Mouse (Mus musculus) bone marrow, adult 2 months (tissue): ENCODE results near the gene Ptch1. TPM values are rescaled to one million over a fixed set of nuclear protein-coding genes. Genes with fewer than 3 reads are reported as not detected.

ENCODE experiments used
- H3K27ac ChIP-seq: fragments of 200-500 bp; 2 replicates; pipeline ENCODE4 v1.5.1; 2012; ENCODE audit warnings: low read depth, mild to moderate bottlenecking, control low read depth, inconsistent platforms, low read length; ENCODE audit not compliant: control insufficient read depth, poor library complexity, insufficient read depth
- H3K4me1 ChIP-seq: fragments of 200-500 bp; 2 replicates; pipeline ENCODE4 v1.6.1; 2011; ENCODE audit warnings: low read length; ENCODE audit not compliant: control insufficient read depth, insufficient read depth
- H3K4me3 ChIP-seq: fragments of 200-500 bp; replicated peaks from 2 replicates; pipeline ENCODE3; 2011; ENCODE audit warnings: mild to moderate bottlenecking, low read depth, low read length, control low read depth; ENCODE audit not compliant: control insufficient read depth
- CTCF ChIP-seq: fragments of 200-500 bp; IDR thresholded peaks from 2 replicates; pipeline ENCODE4 v1.5.1; 2011; ENCODE audit warnings: low read length, control low read depth; ENCODE audit not compliant: control insufficient read depth, insufficient read depth
- POLR2A ChIP-seq: fragments of 200-500 bp; IDR thresholded peaks from 2 replicates; pipeline ENCODE4 v1.6.1; 2011; ENCODE audit warnings: low read depth, mild to moderate bottlenecking, control low read depth, low read length, borderline replicate concordance; ENCODE audit not compliant: control insufficient read depth
- WGBS: fragments of 180-500 bp; shearing (Covaris S2); methylation state at CpG from one replicate; pipeline ENCODE4 v1.1.7; 2018; 5-methylcytosine and 5-hydroxymethylcytosine counted together
- polyA plus RNA-seq: library from polyadenylated mRNA; stranded (reverse); fragments of >200 nt; gene quantifications from 2 replicates; pipeline ENCODE4 v1.2.4, GENCODE M21; 2011; ENCODE audit warnings: low replicate concordance; ENCODE audit not compliant: missing spikeins, insufficient read depth, insufficient read length

Ptch1 gene
- polyA plus RNA-seq, 1 experiment: 3.4 TPM

DNA sequence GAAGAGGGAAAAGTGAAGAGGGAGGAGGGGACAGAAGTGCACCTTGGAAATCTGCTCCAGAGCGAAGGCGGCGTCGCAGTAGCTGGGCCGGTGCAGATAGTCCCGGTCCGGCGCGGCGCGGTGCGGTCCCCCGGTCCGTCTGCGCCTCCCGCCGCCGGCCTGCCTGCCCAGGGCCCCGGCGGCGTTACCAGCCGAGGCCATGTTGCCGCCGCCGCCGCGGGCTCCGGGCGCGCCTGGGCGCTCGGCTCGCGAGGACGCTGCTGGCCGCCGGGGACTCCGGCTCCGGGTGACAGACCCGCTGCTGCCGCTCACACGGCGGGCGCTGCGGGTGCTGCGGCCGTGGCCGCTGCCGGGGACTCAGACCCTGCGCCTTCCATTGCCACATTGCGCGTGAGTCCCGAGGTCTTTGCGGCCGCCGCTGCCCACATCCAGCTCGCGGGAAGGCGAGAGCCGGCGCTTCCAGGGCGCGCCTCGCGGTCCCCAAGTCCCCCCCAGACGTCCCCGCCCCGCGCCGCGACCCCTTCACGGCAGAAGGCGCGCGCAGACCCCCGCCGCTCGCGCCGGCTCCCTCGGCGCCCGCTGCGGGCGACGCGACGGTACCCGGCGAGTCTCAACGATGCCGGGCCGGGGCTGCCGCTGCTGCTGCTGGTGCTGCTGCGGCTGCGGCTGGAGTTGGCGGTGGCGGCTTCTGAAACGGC, 7.9 kb downstream of the Ptch1 start:
- Histone ChIP-seq H3K4me3 (peak overlapping the region; percentile 85), H3K4me1 (no peaks in the 10 kb centered on the region), H3K27ac (peak overlapping the region; percentile 60)
- WGBS: 1% methylated on average over 86 of the region's 99 CpGs
- TF ChIP-seq POLR2A (no peak), CTCF (no peak)

DNA sequence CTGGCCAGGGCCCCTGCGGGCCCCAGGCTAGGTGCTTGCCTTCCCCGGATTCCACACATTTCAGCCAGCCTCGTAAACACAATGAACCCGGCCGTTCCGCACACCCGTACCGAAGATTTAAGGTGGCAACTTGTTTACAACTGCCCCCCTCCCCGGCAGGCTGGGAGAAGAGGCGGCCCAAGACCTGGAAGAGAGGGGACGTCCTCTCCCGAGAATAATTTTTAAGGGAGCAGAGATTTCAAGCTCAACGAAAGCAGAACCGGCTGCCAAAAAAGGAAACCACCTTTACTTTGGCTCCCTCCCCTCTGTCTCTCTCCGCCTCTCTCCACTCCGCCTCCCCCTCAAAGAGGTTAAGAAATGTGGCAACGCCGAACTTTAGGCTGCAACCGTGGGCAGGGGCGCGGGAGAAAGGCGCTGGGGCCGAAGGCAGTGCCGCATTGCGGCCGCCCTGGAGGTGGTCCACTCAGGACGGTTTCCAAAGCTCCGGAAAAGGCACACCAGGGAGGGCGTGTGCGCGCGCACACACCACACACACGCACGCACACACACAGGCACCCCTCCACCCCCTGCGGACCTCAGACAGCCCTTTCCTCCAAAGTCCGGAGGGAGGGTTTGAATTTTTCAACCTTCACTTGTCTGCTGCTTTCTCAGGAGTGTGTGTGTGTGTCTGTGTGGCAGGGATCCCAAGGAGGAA, 8.6 kb downstream of the Ptch1 start:
- WGBS: under 1% methylated on average over 36 of the region's 36 CpGs
- Histone ChIP-seq H3K27ac (no peak overlapping the region; the same call in 1 of the 2 replicates), H3K4me3 (peak overlapping the region; percentile 72), H3K4me1 (no peaks in the 10 kb centered on the region)
- no peak for TF ChIP-seq CTCF
- TF ChIP-seq POLR2A: peak; percentile 28; the same call in 1 of the 2 replicates

DNA sequence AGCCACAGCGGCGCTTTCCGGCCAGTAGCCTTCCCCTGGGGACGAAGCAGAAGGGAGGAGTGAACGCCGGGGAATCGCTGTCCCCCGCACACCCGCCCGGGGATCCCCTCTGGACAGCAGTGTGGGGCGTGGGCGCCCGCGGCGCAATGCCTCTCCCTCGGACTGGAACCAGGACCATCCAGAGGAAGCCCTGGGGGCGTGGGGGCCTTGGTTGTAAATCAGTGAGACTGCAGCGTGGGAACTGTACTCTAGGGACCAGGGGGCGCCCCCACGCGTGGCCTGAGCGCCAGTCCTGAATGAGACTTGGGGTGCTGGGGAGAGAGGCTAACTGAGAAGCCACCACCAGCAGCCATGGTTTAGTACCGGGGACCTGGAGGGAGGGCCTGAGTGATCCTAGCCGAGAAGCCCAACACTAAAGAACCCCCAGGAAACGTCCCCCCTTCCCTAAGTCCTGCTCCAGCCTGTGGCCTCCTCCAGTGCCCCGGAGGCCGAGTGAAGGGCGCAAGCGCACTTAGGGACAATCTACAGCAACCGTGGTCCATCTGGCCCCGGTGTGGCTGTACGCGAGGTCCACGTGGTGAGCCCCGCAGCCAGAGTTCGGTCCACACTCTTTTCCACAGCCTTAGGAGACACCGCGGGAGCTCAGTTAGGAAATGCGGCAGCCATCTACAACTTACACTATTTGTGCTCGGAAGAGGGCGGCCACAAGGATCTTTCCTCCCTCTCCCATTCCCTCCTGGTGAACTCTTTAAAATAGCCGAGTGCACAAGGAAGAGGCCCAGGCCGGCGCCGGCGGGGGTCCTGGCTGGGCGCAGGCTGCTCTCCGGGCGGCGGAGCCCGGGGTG, 9.4 kb downstream of the Ptch1 start:
- Histone ChIP-seq H3K4me1 (no peaks in the 10 kb centered on the region), H3K27ac (peak overlapping the region; percentile 49), H3K4me3 (peak overlapping the region; percentile 63)
- under 1% methylated on average over 51 of the region's 51 CpGs for WGBS
- TF ChIP-seq POLR2A (no peak), CTCF (no peak)

DNA sequence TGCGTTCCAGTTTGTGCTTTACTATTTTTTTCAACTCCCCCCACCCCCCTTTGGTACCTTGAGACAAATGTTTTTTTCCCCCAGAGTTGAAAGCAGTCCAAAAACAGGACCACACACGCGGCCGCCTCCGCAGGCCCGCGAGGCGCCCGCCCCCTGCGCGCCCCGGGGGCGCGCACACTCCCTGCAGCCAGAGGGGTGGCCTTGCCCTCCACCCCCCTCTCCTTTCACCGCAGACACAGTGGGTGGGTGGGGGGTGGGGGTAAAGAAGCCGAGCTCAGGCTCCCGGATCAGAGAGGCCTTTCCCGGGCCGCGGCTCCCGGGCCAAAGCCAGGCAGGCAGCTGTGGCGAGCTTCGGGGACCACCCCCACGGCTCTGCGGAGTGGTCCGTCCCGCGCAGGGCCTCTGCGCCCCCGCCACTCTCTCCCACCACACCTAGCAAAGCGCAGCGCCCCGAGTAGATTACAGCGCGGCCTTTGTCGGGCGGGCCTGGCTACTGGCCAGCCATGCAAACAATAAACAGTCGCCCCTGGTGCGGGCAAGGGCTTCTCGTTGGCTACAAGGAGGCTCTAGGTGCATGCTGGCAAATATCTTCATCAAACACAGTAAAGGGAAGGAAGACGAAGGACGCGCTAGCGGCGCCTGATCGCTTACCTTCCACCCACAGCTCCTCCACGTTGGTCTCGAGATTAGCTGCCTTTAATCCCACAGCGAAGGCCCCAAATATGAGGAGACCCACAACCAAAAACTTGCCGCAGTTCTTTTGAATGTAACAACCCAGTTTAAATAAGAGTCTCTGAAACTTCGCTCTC, 10.2 kb downstream of the Ptch1 start:
- Histone ChIP-seq H3K4me1 (no peaks in the 10 kb centered on the region), H3K27ac (peak overlapping the region; percentile 38)
- under 1% methylated on average over 51 of the region's 51 CpGs for WGBS

DNA sequence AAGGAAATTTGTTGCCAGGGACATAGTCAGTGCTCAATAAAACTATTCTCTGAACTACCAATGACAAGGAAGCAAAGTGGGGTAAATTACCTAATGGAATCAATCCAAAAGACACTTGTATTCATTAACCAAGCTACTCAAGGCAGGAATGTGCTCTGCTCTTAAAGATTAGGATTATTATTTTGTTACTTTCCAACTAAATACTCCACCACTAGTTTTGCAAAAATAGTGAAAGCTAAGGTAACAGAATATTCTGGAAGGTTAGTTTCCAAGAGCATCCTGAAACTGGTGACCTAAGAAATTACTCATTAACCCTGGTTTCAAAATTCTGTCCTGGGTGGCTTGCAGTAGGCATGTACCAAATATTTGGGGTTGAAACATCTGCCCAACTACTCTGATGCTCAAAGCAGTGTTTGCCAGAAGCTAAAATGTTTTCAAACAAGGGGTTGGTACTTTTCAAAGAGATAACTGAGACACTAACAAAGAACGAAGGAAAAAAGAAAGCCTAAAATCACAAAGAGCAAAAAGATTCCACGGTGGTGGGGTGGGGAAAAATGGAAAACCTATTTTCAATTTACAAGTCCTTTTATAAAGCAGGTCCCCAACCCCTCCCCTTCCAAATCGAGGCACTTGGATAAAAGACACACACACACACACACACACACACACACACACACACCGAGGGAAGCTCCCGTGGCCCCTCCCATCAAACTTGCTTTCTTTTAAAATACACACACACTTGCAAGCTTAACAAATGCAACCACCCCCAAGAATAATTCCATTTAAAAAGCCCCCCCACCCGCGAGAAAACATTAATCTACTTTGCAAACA, 11.0 kb downstream of the Ptch1 start:
- peak overlapping the region; percentile 37 for H3K4me3 ChIP-seq
- no peak overlapping the region for H3K27ac ChIP-seq
- TF ChIP-seq CTCF (no peak), POLR2A (no peak)
- under 1% methylated on average over 7 of the region's 7 CpGs for WGBS
- H3K4me1 ChIP-seq: no peaks in the 10 kb centered on the region

More for the DNA sequence above, 10.2 kb downstream of the Ptch1 start:
- TF ChIP-seq CTCF (no peak), POLR2A (peak; percentile 65; the same call in 1 of the 2 replicates)
- peak overlapping the region; percentile 63 for H3K4me3 ChIP-seq

DNA sequence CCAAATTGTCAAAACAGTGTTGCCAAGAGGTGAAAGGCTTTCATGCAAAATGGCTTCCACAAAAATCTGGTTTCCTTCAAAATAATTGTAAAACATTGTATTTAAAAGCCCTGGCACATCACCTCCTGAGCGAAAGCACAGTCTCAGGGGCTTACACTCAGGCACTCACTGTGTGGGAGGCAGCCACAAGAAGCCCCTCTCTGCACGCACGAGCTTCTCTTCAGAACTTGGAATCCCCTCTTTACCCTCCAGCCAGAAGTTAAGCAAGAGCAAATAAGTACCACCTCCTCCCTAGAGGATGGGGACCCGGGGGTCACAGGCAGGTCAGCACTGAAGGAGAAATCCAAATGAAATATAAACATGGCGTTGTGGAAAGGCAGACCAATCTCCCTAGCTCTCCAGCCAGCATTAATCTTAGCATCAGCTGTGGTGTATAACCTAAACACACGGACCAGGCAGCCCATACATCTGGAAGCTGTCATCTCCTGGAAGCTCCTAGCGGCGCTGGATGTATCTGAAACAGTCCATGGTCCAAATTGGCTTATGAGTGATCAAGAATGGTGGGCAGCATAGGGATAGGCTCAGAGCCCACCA, 15.0 kb downstream of the Ptch1 start:
- WGBS: 76% methylated on average over 8 of the region's 8 CpGs
- TF ChIP-seq POLR2A (no peak), CTCF (no peak)
- no peak overlapping the region for H3K4me3 ChIP-seq
- no peak overlapping the region for H3K27ac ChIP-seq
- no peaks in the 10 kb centered on the region for H3K4me1 ChIP-seq
